Mouse (Mus musculus) kidney, adult 11 months (tissue): ENCODE data around the gene Ces1c.

Experiments
- DNase-seq: peaks from one replicate; pipeline ENCODE4 v3.0.0; 2022

Ces1c gene

DNA sequence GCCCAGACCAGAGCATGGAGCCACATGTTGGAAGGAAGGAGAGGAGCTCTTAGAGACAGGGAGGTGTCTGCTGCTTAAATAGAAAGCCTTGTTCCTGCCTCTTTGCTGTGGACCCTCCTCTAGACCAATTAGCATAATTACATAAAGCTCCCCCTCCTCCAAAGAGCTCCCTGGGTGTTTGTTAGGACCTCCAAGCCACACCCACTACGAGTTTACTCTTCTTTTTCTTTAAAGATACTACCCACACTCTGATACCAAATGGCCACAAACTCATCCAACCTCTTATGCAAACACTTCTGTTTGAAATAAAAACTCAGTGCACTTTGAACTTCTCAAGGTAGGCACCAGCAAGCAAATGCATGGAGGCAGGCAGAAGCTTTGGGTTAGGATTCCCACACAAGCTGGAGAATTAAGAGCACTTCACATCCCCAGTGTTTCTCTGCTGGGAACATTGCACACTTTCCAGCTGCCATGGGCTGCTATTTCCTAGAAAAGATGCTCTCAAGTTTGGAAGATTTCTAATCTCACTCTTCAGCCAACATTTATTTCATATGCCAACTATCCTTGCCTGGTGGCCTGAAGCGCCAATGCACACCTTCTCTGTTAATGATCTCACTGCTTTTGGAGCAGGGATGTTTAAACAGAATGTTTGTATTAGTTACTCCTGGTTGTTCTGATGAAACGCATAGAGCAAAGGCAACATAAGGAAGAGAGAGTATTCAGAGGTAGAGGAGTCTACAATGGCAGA, at the start of gene Ces1c:
Ces1c (minus strand) TSS at position 51 of the 748 bp plus-strand sequence.
- no peak for DNase-seq

GRCm38 (mm10) chr8:93180581-93181129, 49.6 kb upstream of the Ces1c start:
- no peak for DNase-seq

DNA sequence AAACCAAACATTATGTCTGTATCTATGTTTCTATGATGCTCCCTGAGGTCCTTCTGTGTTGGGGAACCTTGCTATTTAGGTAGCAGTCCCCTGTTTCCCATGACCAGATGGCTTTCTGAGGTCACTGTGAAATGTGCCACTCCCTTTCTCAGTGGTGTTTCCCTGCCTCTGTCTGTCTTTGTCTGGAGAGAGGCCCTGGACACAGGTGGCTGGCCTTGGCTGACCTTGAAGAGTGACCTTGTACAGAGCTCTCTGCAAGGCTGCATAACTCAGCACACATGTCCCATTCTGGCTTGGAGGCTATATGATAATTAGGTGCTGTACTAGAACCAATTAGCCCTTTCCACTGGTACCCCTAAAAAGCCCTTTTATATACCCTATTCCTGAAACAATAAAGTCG, 45.5 kb upstream of the Ces1c start:
- no peak for DNase-seq

GRCm38 (mm10) chr8:93174554-93174953, 43.5 kb upstream of the Ces1c start:
- DNase-seq = no peak

DNA sequence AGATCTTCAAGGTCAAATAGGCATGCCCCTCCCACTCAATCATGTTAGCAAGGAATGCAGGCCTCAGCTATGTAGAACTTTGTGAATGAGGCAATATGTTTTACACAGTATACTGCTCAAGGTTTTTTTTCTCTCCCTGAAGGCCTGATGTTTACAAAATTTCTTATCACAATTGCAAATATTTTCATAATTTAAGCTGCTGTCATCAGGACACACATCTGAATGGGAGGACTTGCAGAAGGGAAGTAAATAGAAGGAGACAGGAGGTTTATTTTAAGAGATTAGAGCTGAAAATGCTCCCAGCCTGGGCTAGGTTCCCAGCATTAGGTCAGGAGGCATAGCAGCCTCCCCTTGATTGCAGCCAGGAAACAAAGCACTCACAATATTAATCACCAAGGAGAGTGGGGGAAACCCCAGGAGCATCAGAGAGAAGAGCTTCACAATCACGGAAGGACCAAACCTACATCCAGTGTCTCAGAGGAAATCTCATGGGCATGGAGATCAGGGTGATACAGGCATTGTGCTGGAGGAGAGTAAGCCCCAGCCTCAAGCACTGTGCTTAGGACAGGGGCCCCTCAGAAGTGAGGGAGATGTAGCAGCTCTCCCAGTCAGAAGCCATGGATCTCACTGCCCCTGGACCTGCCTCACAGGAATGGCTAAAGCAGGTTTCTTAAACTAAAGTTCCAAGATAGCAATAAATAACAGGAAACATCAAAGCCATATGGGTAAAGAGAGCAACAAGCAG, 40.9 kb upstream of the Ces1c start:
- no peak for DNase-seq

- no peak for DNase-seq
Observed at GRCm38 (mm10) chr8:93163363-93163762, 32.3 kb upstream of the Ces1c start.

DNA sequence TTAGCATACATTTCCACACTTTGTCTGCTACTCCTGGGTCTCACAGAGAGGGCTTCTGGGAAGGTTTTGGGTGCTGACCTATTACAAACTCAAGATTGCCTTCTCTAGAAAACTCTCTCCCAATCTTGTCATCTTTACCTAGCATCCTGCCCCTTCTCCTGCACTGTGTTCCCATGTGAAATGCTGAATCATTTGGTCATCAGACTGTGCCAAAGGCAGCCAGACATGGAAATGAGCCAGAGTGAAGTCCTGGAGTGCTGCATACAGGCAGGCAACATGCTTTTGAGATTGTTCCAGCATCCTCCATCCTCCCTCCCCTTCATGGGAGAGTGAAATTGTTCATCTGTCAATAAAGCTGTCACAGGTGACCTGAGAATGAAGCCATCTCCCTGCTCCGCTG, 20.3 kb upstream of the Ces1c start:
- DNase-seq = no peak

GRCm38 (mm10) chr8:93147331-93147730, 16.2 kb upstream of the Ces1c start:
- DNase-seq = no peak

GRCm38 (mm10) chr8:93140696-93141095, 9.6 kb upstream of the Ces1c start:
- DNase-seq = peak; percentile 23

- no peak for DNase-seq
Observed at GRCm38 (mm10) chr8:93132196-93132595, 1.1 kb upstream of the Ces1c start.

DNA sequence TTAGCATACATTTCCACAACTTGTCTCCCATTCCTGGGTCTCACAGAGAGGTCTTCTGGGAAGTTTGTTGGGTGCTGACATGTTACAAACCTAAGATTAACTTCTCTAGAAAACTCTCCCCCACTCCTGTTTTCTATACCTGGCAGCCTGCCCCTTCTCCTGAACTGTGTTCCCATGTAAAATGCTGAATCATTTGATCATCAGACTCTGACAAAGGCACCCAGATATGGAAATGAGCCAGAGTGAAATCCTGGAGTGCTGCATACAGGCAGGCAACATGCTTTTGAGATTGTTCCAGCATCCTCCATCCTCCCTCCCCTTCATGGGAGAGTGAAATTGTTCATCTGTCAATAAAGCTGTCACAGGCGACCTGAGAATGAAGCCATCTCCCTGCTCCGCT, 4.6 kb downstream of the Ces1c start:
- no peak for DNase-seq

DNA sequence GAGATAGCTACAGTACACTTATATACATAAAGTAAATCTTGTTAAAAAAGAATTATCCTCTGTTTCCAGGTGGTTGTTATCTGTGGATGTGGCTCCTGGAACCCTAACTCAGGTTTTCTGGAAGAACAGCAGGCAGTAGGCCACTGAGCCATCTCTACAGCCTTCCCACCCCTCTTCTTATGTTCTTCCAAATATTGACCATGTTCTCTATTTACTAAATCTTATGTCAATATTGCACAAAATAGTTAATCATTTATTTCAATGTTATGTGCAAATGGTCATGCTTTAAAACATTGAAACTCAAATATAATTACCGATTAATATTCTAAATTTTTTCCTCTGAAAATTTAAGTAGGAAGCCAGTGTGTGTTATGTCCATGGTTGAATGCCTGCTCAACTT, 9.1 kb downstream of the Ces1c start:
- no peak for DNase-seq

GRCm38 (mm10) chr8:93095376-93095775, 35.7 kb downstream of the Ces1c start:
- DNase-seq = no peak

GRCm38 (mm10) chr8:93091324-93091723, 39.8 kb downstream of the Ces1c start:
- no peak for DNase-seq

DNA sequence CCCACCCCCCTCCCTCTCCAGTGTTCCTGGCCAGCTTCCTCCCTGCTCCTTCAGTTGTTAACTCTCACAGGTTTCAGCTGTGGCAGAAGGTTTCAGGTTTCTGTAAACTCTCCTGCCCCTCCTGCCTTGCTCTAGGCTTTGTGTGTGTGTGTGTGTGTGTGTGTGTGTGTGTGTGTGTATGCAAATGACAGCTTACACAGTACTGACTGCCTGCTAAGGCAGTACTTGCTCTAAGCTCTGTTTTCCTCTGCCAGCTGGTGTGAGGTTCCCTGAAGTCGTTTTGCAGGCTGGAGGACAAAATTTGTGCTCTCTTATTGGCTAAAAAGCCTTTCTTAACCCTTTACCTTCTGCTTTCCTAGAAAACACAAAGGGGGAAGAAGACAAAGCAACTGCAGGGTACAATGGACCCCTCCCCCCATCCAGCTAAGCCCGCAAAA, 42.4 kb downstream of the Ces1c start:
- DNase-seq = no peak

DNA sequence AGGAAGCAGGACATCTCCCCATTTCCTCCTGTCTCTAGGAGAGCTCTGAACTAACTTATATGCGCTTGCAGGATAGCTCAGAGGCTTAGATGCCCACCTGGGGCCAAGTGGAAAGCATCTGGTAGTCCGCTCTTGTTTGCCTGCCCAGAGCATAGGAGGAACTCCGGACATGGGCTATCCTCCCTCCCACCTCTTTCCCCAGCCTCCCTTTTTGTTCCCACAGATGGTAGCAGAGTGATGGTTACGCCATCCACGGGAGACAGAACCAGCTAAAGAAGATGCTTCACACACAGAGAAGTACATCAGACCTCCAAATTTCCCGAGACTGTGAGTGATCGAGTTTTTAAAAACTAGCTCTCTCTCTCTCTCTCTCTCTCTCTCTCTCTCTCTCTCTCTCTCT, 42.9 kb downstream of the Ces1c start:
- DNase-seq = no peak

DNA sequence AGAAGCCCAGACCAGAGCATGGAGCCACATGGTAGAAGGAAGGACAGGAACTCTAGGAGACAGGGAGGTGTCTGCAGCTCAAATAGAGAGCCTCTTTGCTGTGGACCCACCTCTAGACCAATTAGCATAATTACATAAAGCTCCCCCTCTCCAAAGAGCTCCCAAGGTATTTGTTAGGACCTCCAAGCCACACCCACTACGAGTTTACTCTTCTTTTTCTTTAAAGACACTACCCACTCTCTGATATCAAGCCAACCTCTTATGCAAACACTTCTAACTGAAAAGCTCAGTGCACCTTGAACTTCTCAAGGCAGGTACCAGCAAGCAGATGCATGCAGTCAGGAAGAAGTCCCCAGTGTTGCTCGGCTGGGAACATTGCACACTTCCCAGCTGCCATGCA, 51.2 kb downstream of the Ces1c start, which contains the start of gene Ces1b:
Ces1b (minus strand) TSS at position 131 of the 400 bp plus-strand sequence.
- DNase-seq = no peak

DNA sequence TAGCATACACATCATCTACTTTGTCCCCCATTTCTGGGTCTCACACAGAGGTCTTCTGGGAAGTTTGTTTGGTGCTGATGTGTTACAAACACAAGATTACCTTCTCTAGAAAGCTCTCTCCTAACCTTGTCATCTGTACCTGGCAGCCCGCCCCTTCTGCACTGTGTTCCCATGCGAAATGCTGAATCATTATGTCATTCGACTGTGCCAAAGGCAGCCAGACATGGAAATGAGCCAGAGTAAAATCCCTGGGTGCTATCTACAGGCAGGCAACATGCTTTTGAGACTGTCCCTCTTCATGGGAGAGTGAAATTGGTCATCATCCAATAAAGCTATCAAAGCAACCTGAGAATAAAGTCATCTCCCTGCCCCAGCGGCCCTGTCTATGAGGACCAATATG, 55.8 kb downstream of the Ces1c start:
- no peak for DNase-seq

GRCm38 (mm10) chr8:93063416-93064117, 67.5 kb downstream of the Ces1c start:
- no peak for DNase-seq

DNA sequence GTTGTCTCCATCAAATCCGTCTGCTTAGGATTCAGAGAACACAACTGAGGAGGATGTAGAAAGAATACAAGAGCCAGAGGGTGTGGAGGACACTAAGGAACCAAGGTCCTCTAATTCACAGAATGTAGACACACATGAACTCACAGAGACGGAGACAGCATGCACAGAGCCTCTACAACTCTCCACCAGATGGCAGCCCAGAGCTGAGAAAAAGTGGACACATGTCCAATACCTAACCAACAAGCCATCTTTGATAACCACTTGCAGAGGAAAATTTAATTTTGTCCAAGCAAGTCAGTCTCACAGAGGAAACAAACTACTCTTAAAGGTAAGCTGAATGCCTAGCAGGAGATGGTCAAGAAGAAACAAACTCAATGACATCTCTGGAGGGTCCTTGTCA, 71.9 kb downstream of the Ces1c start:
- DNase-seq = peak; percentile 18

GRCm38 (mm10) chr8:93055238-93055637, 75.8 kb downstream of the Ces1c start:
- DNase-seq = no peak
